Mouse (Mus musculus) cerebellum, adult 9-11 months (tissue): ENCODE results near the gene Ackr2.

Source experiments
- DNase-seq: peaks from one replicate; pipeline ENCODE4 v3.0.0; 2022

The Ackr2 gene

DNA sequence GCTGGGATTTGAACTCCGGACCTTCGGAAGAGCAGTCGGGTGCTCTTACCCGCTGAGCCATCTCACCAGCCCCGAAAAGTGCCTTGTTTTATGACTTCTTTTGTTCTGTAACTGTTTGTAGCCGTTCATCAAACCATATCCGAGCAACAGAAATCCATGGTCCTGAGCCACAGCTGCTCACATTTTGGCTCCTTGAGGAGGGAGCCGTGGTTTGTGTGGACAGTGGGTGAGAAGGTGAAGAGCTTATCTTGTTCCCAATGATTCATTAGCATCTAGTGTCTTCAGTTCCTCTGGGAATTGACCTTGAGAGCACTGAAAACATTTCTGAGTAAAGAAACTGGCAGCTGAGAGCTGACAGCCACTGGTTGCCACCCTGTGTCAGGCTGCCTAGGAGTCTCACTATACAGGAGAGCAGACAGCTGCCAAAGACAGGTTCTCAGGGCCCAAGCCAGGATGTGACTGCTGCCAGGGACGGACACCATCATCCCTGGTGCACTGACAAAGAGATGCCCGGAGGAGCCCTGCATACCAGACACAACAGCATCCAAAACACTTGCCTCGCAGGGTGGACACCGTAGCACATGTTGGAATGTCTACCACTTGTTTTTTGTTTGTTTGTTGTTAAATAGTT, 6.0 kb upstream of the Ackr2 start:
- DNase-seq = no peak

DNA sequence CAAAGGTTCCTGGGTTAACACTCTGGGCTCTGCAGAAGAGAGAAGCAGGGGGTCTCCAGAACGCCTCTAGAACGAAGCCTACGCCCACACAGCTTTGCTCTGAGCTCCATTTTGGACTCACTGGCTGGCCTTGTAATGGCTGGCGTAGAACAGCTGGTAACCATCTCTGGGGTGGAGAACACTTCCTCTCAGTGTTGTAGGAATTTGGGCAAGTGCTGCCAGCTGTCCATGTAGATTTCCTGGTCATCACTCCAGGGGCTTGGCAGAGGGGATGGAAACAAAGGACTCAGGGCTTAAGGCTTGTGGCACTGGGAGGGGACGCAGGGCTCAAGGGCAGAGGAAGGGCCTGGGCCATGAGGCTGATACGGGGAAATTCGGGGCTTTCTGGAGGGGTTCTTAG, 3.7 kb upstream of the Ackr2 start:
- no peak for DNase-seq

DNA sequence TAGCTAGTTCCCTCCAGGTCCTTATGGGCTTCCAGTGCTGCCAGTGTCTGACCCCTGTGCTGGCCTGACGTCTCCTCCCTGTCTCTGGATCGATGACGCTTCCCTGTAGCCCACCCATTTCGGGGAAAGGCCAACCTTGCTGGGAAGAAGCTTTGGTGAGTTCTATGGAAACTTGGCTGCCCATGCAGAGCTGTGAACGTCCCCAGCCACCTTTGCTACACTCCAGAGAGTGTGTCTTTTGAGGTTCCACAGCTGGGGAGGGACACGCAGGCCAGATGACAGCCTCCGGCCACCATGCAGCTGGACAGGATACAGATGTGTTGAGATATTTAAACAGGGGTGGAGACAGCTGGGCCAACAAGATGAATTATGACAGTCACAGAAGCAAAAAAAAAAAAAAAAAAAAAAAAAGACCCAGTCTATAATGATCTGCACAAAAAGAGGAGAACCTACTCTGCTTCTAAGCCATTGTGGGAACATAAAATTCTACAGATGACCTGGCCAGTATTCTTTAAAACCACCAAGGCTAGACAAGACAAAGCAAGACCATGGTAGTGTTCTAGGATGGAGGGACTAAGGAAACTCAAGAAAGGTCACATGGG, 2.7 kb upstream of the Ackr2 start:
- DNase-seq = no peak

- no peak for DNase-seq
Observed at GRCm38 (mm10) chr9:121896820-121897219, 1.3 kb upstream of the Ackr2 start.

DNA sequence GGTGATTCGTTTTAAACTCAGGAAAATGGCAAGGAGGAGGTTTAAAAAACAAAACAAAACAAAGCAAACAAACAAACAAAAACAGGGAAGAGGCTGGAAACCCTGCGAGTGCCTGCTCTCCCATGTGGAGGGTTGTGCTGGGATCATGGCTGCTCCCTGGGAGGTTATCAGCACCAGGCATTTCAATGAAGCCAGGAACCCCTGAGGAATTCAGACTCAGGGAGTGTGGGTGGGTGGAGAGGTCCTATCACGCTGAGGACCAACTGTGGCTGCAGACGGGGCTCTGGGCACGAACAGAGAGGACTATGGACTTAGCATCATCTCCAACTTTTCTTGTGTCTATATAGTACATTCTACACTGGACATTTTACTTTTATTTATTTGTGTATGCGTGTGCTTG, 1.2 kb downstream of the Ackr2 start:
- DNase-seq = no peak

DNA sequence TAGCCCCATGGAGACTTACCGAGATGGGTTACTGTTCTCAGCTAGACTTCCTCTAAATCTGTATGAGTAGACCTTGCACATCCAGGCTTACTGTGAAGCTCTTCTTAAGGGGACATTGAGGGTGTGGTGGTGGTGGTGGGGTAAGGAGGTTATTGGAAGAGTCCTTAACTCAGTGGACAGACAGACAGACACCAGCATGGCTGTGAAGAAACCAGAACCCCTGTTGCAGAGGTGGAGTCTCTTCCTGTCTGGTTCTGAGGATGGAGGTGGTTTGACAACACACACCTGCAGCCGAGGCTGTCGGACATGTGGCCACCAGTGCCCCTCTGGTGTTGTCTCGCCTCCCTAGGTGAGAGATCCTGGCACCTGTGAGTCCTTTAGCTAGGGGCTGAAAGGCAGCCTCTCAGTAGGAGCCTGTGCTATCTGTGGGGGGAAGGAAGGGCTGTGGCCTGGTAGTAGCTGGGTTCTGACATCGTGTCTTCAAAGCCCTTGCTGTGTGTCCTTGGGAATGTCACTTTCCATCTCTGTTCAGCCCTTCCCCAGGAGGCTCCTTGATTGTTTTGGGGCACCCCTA, 2.2 kb downstream of the Ackr2 start:
- no peak for DNase-seq

DNA sequence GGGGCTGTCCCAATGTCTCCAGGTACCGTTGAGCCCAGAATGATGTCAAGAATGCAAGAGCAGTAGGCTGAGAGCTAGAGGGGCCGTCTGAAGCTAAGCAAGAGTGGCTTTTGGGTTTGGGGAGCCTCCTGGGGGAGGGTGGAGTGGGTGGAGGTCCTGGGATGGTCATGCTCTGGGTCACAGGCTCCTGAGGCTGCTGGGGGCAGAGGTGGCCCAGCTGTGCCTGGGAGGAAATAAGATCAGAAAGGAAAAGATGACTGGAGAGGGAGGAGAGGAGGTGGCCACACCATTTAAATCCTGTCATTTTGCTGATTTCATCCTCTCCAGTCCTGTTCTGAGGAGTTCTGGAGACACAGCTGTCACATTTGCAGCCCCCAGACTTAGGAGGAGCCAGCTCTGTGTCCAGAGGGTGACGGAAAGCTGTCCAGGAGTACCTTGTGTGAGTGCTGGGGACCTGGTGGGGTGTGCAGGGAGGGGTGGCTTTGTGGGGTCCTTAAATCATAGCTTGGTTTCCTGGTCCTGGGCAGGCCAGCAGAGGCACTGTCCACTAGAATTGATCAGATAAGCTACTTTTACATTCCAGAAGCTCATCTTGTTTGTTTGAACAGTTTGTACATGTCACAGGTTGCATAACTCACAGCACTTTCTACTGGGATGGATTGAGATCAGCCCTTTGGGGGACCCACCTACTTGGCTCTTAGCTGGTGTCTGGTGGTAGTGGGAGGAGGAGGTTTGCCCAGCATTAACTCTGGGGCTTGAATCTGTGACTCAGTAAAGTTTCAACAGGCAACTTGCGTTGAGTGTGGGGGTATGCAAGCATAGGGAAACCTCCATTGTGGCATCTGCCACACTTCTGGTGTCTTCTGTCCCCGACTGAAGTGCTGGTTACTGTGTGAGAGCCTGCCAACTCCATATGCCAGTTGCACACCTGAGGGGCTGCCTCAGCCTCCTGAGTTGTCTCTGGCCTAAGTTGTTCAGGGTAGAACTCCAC, 3.9 kb downstream of the Ackr2 start:
- DNase-seq = no peak

DNA sequence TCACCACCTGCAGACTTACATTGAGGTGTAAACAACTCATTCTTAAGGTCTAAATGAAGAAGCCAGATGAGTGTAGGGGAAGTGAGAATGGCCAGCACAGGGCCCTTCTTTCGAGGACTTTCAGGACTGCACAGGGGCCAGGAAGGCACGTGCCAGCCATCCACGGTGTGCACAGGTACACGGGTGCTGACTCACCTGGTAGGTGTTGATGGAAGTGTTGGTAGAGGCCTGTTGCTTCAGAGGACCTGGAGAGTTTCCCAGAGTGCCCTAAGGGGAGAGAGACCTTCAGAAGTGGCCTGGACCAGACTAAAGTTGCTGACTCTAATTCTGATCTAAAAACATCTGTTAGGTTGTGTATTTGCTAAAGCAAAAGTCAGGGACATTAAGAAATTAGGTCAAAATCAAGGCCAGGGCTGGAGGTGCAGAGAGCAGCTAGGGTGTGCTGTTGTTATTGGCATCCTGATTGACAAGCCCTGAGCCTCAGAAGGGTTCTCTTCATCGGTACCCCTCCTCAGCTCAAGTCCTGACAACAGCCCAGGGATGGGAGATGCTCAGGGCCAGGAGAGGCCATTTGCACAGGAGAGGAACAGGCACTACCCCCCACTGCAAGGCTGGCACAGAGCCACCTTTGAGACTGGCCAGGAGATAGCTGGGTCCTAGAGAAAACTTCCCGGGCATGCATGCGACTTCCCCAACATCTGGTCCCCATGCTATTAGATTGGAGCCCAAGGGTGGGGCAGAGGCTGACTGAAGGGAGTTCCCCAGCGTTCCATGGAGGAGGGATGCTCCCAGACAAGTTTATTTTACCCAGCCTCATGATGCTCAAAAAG, 5.5 kb downstream of the Ackr2 start:
- peak; percentile 32 for DNase-seq

- no peak for DNase-seq
Observed at GRCm38 (mm10) chr9:121904319-121904718, 6.2 kb downstream of the Ackr2 start.

DNA sequence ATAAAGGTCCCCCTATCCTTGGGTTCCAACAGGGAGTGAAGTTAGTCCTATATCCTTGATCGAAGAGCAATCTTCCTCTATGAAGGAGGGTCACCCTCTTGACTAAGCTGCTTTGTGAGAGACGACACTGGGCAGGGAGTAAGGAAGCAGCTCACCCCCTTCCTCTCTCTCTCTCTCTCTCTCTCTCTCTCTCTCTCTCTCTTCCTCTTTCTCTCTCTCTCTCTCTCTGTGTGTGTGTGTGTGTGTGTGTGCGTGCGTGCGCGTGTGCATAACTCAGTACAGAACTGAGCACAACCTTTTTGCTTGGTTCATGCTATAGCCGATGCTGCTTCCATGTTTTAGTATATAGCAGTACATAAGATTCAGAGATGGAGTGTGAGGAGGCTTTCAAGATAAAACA, 6.8 kb downstream of the Ackr2 start:
- DNase-seq = no peak

DNA sequence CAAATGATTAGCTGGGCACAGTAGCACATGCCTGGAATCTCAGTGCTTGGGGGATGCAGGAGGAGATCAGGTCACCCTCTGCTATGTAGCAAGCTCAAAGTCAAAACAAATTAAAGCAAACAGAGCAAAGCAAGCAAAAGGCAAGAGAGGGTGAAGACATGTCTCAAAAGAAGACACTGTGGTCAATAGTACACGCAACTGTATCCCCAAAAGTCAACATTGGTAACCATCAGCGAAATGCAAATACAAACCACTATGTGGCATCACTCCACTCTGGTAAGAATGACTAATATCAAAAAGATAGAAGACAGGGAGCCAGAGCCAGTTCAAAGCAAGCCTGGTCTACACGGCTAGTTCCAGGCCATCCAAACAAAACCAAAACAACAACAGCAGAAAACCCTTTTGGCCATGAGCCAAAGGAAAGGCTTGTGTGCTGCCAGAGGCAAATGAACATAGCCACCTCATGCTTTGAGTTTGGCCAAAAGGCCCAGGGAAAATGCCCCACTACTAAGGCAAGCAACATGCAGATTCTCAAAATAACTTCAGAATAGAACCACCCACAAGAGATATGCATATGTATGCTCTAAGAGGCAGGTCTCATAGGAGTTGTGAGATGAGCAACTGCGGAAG, 7.5 kb downstream of the Ackr2 start:
- no peak for DNase-seq

GRCm38 (mm10) chr9:121906456-121906855, 8.3 kb downstream of the Ackr2 start:
- DNase-seq = no peak

- no peak for DNase-seq
Observed at GRCm38 (mm10) chr9:121907356-121908070, 9.4 kb downstream of the Ackr2 start.

GRCm38 (mm10) chr9:121908321-121908720, 10.2 kb downstream of the Ackr2 start:
- DNase-seq = no peak

DNA sequence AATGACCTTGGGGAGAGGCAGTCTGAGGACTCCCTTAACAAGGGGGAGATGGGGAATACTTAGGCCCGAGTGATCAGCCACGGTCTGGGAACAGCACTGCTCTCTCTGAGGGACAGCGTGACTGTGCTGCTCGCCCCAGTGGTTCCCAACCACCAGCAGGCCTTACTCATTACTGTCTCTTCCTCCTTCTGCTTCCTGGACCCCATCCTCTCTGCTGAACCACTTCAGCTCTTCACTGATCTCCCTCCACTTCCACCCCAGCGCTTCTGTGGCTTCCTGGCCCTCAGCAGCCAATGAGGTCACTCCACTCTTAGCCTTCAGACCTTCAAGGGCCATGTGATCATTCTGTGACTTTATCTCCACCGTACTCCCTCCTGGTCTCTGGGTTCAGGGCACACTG, 11.5 kb downstream of the Ackr2 start:
- no peak for DNase-seq

GRCm38 (mm10) chr9:121911196-121911595, 13.0 kb downstream of the Ackr2 start:
- no peak for DNase-seq

DNA sequence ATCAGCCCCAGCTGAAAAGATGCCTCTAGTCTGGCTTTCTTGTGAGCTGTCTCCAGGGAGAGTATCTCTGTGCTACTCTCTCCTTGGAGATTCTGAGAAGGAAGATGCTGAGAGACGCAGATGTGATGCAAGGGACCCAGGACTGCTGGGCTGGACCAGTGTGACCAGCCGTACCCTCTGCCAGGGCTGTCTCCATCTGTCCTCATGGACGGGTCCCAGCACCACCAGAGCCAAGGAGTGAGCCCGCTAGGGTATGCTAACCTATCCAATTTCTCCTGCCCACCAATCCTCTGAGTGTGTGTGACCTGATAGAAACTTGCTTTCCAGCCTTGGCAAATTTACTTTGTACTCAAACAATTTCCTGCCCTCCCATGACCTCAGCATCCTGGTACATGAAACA, 14.6 kb downstream of the Ackr2 start:
- DNase-seq = no peak

DNA sequence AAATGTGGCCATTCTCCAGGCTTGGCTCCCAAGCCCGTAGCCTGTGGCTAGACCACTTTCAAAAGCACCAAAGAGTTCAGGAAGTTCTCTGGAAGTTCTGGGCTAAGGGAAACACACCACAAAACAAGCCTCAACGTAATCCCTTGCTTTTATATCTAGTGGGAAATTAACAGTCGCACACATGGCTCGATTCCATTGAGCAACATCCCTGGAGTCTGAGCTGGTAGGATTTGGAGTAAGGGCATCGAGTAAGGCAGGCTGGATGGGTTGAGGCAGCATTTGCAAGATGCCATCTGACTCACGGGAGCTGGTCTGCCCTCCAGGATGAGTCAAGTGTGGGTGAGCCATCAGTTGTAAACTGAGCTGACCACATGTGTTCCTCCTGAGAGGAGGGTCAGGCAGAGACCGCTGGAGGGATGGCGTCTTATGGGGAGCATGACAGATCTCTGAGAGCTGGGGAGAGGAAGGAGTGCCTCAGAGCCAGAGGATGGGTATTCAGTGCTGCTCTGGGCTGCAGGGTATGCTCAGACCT, 16.1 kb downstream of the Ackr2 start:
- no peak for DNase-seq

DNA sequence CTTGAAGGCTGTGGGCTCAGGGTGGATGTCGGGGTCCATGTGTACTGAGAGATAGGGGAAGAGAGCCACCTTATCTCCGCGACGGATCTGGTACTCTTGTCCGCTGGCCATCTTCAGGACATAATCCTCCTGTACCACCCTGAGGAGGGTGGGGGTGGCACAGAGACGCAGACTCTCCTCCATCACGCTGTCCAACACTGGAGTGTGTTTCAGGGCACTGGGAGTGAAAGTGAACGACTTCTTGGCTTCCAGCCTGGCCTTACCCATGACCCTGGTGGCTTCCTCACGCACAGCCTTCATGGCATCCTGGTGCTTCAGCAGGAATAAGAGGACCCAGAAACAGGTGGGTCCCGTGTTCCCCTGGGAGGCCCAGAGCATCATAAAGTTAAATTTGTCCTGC, 16.9 kb downstream of the Ackr2 start:
- DNase-seq = no peak

DNA sequence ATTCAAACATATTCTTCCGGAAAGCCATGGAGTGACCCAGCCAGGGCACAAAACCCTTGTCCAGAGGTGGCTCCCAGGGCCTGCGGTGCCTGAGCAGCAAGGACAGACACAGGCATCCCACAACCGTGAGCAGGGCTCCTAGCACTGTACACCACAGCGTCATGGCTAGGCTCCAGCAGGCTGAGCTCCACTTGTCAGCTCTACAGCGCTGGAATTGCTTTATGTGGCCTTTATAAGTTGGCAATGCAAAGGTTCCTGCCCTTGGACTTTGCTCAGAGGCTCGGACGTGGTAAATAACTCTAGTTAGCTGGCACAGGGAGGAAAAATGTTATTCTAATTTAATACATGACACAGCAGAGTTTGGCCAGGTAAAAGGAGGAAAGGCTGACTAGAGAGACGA, 17.9 kb downstream of the Ackr2 start, which contains the start of gene Cyp8b1:
Gene Cyp8b1, minus strand, starts transcription at position 204 of the 400 bp plus-strand sequence.
- DNase-seq = no peak

- no peak for DNase-seq
Observed at GRCm38 (mm10) chr9:121919027-121919501, 20.9 kb downstream of the Ackr2 start.
